Mouse (Mus musculus) spleen, postnatal 14 days (tissue): ENCODE data around the gene Treml2.
"Not testable (repeated sequence)": the region's sequence is repeated elsewhere in the genome, so short reads cannot be mapped to it uniquely, and the experiment has no call there.

Source experiments
- DNase-seq, 2 experiments: peaks; one replicate each; pipeline ENCODE4 v3.0.0; 2021 to 2022; ENCODE audit warnings: low spot score in 2 of 2

Treml2 gene

GRCm38 (mm10) chr17:48347287-48347686, 48.0 kb downstream of the Treml2 start:
- no peak for DNase-seq

GRCm38 (mm10) chr17:48350681-48351193, 51.4 kb downstream of the Treml2 start:
- no peak for DNase-seq

GRCm38 (mm10) chr17:48352976-48353375, 53.7 kb downstream of the Treml2 start:
- not testable (repeated sequence) for DNase-seq

- no peak for DNase-seq
Measured at GRCm38 (mm10) chr17:48355822-48356221, 56.5 kb downstream of the Treml2 start.

DNA sequence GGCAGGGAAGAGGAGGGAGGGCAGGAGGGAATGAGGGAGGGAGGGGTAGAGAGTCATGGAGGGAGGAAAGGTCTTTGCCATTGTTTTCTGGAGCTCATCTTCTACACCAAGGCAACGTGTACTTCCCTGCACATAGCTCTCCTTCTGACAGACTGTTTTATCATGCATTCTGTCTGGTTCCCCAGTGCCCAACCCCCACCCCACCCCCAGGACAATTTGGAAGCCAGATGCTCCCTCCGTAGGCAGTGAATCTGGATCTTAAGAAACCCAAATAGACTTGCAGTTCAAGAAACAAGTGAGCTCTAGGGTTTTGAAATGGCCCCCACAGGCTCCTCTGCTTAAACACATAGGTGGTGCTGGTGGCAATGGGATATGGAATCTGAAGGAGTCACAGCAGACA, 58.6 kb downstream of the Treml2 start:
- DNase-seq, result no peak

- no peak for DNase-seq
Measured at GRCm38 (mm10) chr17:48359616-48360015, 60.3 kb downstream of the Treml2 start, which contains the start of gene Treml1. Gene Treml1 (plus strand): TSS chr17:48359916.

DNA sequence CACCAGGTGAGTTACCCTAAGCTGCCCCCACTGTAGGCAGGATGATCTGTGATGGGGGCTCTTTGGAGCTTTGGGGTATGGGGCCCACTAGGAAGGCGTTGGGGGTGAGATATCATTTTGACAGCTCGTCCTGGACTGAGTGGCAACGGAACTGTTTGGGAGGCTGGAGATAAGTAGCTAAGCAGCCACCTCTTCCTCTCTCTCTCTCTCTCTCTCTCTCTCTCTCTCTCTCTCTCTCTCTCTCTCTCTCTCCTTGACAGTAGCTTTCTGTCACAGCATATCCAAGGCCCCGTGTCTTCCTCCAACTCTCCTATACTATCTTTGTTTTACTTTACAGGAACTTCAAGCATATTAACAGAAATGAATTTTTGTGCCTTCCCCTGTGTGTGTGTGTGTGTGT, 61.2 kb downstream of the Treml2 start:
- no peak for DNase-seq
